Mouse (Mus musculus): ENCODE measurements at regions not wholly inside any gene's neighbourhood (a gene's known extent, or its start where the extent isn't known, plus 50 kb on each side); places are given as distances from the start of the nearest gene placed in this dataset.
"Not testable (repeated sequence)": the region's sequence is repeated elsewhere in the genome, so short reads cannot be mapped to it uniquely, and the experiment has no call there.

DNA sequence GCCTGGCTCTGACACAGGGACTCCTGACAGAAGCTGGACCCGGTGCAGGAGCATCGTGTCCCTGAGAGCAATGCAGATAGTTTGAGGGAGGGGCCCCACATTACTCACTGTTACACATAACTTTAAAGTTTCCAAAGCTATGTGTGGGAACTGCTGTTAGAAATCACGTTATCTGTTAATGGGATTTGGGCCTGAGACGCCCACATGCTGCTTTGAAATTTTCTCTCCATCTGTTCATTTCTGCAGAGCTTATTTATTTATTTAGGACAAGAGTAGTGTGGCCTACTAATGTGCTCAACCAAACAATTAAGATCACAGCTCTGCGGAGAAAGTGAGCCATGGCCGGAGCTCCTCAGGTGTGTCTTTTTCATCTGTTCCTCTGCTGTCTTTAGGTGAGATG, 99.4 kb upstream of the Frmd4a start:
- H3K9me3 ChIP-seq (replicated peaks): no peaks in the 10 kb centered on the region
- WGBS: 81% methylated on average over 6 of the region's 6 CpGs

GRCm38 (mm10) chr2:3919893-3920292, 97.6 kb upstream of the Frmd4a start:
- WGBS: 91% methylated on average over 3 of the region's 3 CpGs
- H3K4me3 ChIP-seq: no peak overlapping the region
- no peaks in the 10 kb centered on the region for H3K9me3 ChIP-seq (replicated peaks)
- no peaks in the 10 kb centered on the region for H3K27me3 ChIP-seq (ENCODE audit: low read depth, poor library complexity, severe bottlenecking)
- no peak for DNase-seq (ENCODE audit: low spot score)
- peaks cover 7% of the 10 kb centered on the region for H3K4me1 ChIP-seq
- H3K36me3 ChIP-seq: no peaks in the 10 kb centered on the region
- no peak overlapping the region for H3K27ac ChIP-seq (replicated peaks)

More for the DNA sequence above, 99.4 kb upstream of the Frmd4a start:
- Histone ChIP-seq H3K27ac (replicated peaks) (no peak overlapping the region), H3K27me3 (ENCODE audit: low read depth, poor library complexity, severe bottlenecking) (no peaks in the 10 kb centered on the region), H3K36me3 (no peaks in the 10 kb centered on the region), H3K4me1 (no peaks in the 10 kb centered on the region), H3K4me3 (no peak overlapping the region)
- no peak for DNase-seq (ENCODE audit: low spot score)

- not testable (repeated sequence) for H3K27me3 ChIP-seq (ENCODE audit: low read depth, poor library complexity, severe bottlenecking); H3K9me3 ChIP-seq (replicated peaks); DNase-seq (ENCODE audit: low spot score); H3K36me3 ChIP-seq; H3K27ac ChIP-seq (replicated peaks); H3K4me3 ChIP-seq
- H3K4me1 ChIP-seq: peaks cover 19% of the 10 kb centered on the region
- WGBS: 93% methylated on average over 2 of the region's 2 CpGs
These were observed 96.4 kb upstream of the Frmd4a start for GRCm38 (mm10) chr2:3921084-3921483.

DNA sequence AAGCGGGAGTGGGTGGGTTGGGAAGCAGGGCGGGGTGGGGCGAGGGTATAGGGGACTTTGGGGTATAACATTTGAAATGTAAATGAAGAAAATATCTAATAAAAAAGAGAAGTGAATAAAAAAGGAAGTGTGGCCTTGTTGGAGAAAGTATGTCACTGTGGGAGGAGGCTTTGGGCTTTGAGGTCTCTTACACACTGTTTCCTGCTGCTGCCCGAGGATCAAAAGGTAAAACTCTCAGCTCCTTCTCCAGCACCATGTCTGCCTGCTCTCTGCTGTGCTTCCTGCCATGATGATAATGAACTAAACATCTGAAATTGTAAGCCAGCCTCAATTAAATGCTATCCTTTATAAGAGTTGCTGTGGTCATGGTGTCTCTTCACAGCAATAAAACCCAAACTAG, 94.8 kb upstream of the Frmd4a start:
- Histone ChIP-seq H3K36me3 (no peaks in the 10 kb centered on the region), H3K9me3 (replicated peaks) (no peaks in the 10 kb centered on the region), H3K27ac (replicated peaks) (no peak overlapping the region), H3K4me3 (no peak overlapping the region), H3K27me3 (ENCODE audit: low read depth, poor library complexity, severe bottlenecking) (no peaks in the 10 kb centered on the region), H3K4me1 (peaks cover 26% of the 10 kb centered on the region)
- DNase-seq (ENCODE audit: low spot score): no peak
- WGBS: 89% methylated on average over 4 of the region's 4 CpGs

DNA sequence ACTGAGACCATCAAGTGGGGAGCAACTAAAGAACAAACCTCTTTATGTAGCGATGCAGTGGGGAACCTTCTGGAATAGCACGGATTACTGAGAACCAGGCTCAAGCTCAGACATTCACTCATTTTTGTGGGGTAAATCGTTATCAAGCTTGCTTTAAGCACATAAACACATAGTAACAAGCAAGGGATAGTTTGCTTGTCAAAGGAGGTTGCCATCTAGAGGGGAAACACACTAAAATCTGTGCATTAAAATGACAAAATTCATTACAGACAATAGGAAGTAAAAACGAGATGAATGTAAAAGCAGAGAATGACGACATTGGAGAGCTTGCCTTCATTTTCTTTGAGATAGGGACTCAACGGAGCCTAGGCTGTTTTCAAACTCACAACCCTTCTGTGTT, 92.8 kb upstream of the Frmd4a start:
- Histone ChIP-seq H3K9me3 (replicated peaks) (no peaks in the 10 kb centered on the region), H3K4me1 (peaks cover 26% of the 10 kb centered on the region), H3K27ac (replicated peaks) (no peak overlapping the region), H3K4me3 (no peak overlapping the region), H3K27me3 (ENCODE audit: low read depth, poor library complexity, severe bottlenecking) (no peaks in the 10 kb centered on the region), H3K36me3 (no peaks in the 10 kb centered on the region)
- WGBS: 82% methylated on average over 6 of the region's 6 CpGs
- no peak for DNase-seq (ENCODE audit: low spot score)

DNA sequence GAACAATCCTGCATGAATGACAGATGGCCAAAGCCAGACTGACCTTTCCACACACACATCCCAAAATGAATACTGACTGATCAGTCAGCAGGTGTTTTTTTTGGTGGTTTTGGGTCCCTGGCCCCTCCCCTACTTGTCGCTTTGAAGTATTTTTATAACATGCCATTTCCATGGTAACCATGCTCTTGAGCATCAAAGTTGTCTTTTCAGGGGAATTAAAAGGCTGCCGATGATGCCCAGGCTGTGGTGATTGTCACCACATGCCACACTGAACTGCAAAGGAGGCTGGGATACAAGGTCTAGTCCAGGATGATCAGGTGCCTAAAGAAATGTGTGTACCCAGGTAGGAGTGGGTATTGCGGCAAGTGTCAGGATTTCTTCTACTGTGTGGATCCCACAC, 92.3 kb upstream of the Frmd4a start:
- Histone ChIP-seq H3K4me3 (no peak overlapping the region), H3K27me3 (ENCODE audit: low read depth, poor library complexity, severe bottlenecking) (no peaks in the 10 kb centered on the region), H3K4me1 (peaks cover 26% of the 10 kb centered on the region), H3K9me3 (replicated peaks) (no peaks in the 10 kb centered on the region), H3K27ac (replicated peaks) (no peak overlapping the region), H3K36me3 (no peaks in the 10 kb centered on the region)
- 78% methylated on average over 3 of the region's 3 CpGs for WGBS
- DNase-seq (ENCODE audit: low spot score): no peak

GRCm38 (mm10) chr2:3926129-3926528, 91.4 kb upstream of the Frmd4a start:
- no peak overlapping the region for H3K4me3 ChIP-seq
- no peak overlapping the region for H3K27ac ChIP-seq (replicated peaks)
- H3K27me3 ChIP-seq (ENCODE audit: low read depth, poor library complexity, severe bottlenecking): no peaks in the 10 kb centered on the region
- peaks cover 26% of the 10 kb centered on the region for H3K4me1 ChIP-seq
- H3K36me3 ChIP-seq: no peaks in the 10 kb centered on the region
- H3K9me3 ChIP-seq (replicated peaks): no peaks in the 10 kb centered on the region
- DNase-seq (ENCODE audit: low spot score): no peak

- H3K4me1 ChIP-seq: peaks cover 26% of the 10 kb centered on the region
- DNase-seq (ENCODE audit: low spot score): no peak
- H3K36me3 ChIP-seq: no peaks in the 10 kb centered on the region
- H3K4me3 ChIP-seq: no peak overlapping the region
- no peaks in the 10 kb centered on the region for H3K9me3 ChIP-seq (replicated peaks)
- H3K27ac ChIP-seq (replicated peaks): no peak overlapping the region
- WGBS: 78% methylated on average over 8 of the region's 8 CpGs
- no peaks in the 10 kb centered on the region for H3K27me3 ChIP-seq (ENCODE audit: low read depth, poor library complexity, severe bottlenecking)
These were observed 90.2 kb upstream of the Frmd4a start for GRCm38 (mm10) chr2:3927141-3927810.

GRCm38 (mm10) chr2:3927853-3928252, 89.7 kb upstream of the Frmd4a start:
- WGBS: 90% methylated on average over 4 of the region's 4 CpGs
- Histone ChIP-seq H3K27ac (replicated peaks) (no peak overlapping the region), H3K36me3 (no peaks in the 10 kb centered on the region), H3K9me3 (replicated peaks) (no peaks in the 10 kb centered on the region), H3K4me3 (no peak overlapping the region), H3K4me1 (peaks cover 26% of the 10 kb centered on the region), H3K27me3 (ENCODE audit: low read depth, poor library complexity, severe bottlenecking) (no peaks in the 10 kb centered on the region)
- no peak for DNase-seq (ENCODE audit: low spot score)

GRCm38 (mm10) chr2:3930650-3931049, 86.9 kb upstream of the Frmd4a start:
- H3K27me3 ChIP-seq (ENCODE audit: low read depth, poor library complexity, severe bottlenecking): no peaks in the 10 kb centered on the region
- 91% methylated on average over 5 of the region's 5 CpGs for WGBS
- no peak overlapping the region for H3K4me3 ChIP-seq
- H3K27ac ChIP-seq (replicated peaks): no peak overlapping the region
- H3K36me3 ChIP-seq: no peaks in the 10 kb centered on the region
- DNase-seq (ENCODE audit: low spot score): no peak
- no peaks in the 10 kb centered on the region for H3K9me3 ChIP-seq (replicated peaks)
- H3K4me1 ChIP-seq: peaks cover 12% of the 10 kb centered on the region

- DNase-seq (ENCODE audit: low spot score): no peak
- H3K9me3 ChIP-seq (replicated peaks): no peaks in the 10 kb centered on the region
- no peaks in the 10 kb centered on the region for H3K4me1 ChIP-seq
- WGBS: 87% methylated on average over 2 of the region's 2 CpGs
- H3K4me3 ChIP-seq: no peak overlapping the region
- no peaks in the 10 kb centered on the region for H3K27me3 ChIP-seq (ENCODE audit: low read depth, poor library complexity, severe bottlenecking)
- no peak overlapping the region for H3K27ac ChIP-seq (replicated peaks)
- H3K36me3 ChIP-seq: no peaks in the 10 kb centered on the region
These were observed 76.7 kb upstream of the Frmd4a start for GRCm38 (mm10) chr2:3940786-3941185.

DNA sequence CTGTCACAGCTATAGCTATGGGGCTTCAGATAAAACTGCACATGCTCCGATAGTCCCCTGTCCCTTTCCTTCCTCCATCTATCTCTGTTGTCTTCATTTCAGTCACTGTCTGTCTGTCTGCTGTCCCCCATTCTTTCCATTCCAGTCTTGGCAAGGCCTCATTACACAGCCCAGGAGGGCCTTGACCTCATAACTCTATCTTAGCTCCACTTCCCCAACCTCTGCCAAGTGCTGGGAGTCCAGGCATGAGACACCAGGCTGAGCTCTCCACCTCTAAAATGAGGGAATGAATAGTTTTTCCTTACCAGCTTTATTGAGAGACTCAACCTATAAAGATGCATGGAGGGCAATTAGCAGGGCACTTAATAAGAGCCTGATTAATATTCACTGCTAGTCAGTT, 76.0 kb upstream of the Frmd4a start:
- H3K9me3 ChIP-seq (replicated peaks): no peaks in the 10 kb centered on the region
- H3K4me3 ChIP-seq: no peak overlapping the region
- WGBS: 94% methylated on average over 1 of the region's 1 CpGs
- no peak overlapping the region for H3K27ac ChIP-seq (replicated peaks)
- H3K27me3 ChIP-seq (ENCODE audit: low read depth, poor library complexity, severe bottlenecking): no peaks in the 10 kb centered on the region
- no peaks in the 10 kb centered on the region for H3K36me3 ChIP-seq
- no peaks in the 10 kb centered on the region for H3K4me1 ChIP-seq
- DNase-seq (ENCODE audit: low spot score): no peak

DNA sequence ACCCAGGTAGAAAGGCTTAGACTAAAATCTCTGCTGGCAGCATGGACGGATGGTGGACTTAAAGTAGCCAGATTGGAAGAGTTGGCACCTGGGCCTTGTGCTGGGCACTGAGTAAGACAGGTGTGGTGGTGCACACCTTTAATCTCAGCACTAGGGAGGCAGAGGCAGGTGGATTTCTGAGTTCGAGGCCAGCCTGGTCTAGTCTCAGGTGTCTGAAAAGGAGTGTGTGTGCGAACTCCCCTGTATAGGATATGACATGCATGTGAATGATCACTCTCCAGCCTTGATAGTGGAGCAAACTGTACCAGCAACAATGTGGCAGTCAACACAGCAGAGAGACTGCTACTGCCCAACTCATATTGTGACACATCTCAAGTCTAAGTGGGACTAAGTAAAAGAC, 70.1 kb upstream of the Frmd4a start:
- H3K27me3 ChIP-seq (ENCODE audit: low read depth, poor library complexity, severe bottlenecking): no peaks in the 10 kb centered on the region
- no peaks in the 10 kb centered on the region for H3K9me3 ChIP-seq (replicated peaks)
- no peaks in the 10 kb centered on the region for H3K4me1 ChIP-seq
- no peaks in the 10 kb centered on the region for H3K36me3 ChIP-seq
- 90% methylated on average over 3 of the region's 3 CpGs for WGBS
- no peak overlapping the region for H3K27ac ChIP-seq (replicated peaks)
- DNase-seq (ENCODE audit: low spot score): no peak
- no peak overlapping the region for H3K4me3 ChIP-seq

- Histone ChIP-seq H3K4me3 (no peak overlapping the region), H3K9me3 (replicated peaks) (no peaks in the 10 kb centered on the region), H3K27ac (replicated peaks) (no peak overlapping the region), H3K36me3 (no peaks in the 10 kb centered on the region), H3K27me3 (ENCODE audit: low read depth, poor library complexity, severe bottlenecking) (no peaks in the 10 kb centered on the region), H3K4me1 (no peaks in the 10 kb centered on the region)
- DNase-seq (ENCODE audit: low spot score): no peak
- WGBS: 59% methylated on average over 1 of the region's 1 CpGs
These were observed 69.2 kb upstream of the Frmd4a start for GRCm38 (mm10) chr2:3948331-3948730.

Data from midbrain, embryonic 10.5 days (tissue).